Mouse (Mus musculus) embryonic fibroblast, embryonic 13.5 days (primary cell): ENCODE results near the gene Cpeb4.

Experiments used
- CTCF ChIP-seq: IDR thresholded peaks from 2 replicates; pipeline ENCODE4 v1.5.1; 2011; ENCODE audit warnings: mild to moderate bottlenecking, control low read depth, low read length, moderate library complexity, borderline replicate concordance; ENCODE audit not compliant: insufficient read depth
- POLR2A ChIP-seq: IDR thresholded peaks from 2 replicates; pipeline ENCODE4 v1.6.1; 2011; ENCODE audit warnings: low read depth, mild to moderate bottlenecking, control low read depth, low read length, moderate library complexity

GRCm38 (mm10) chr11:31885765-31886164, 13.8 kb downstream of the Cpeb4 start:
- TF ChIP-seq CTCF = no peak
- no peak for TF ChIP-seq POLR2A
